Mouse (Mus musculus) midbrain, embryonic 15.5 days (tissue): ENCODE data around the gene Fbxo6. TPM values are rescaled to one million over a fixed set of nuclear protein-coding genes. Genes with fewer than 3 reads are reported as not detected.

Experiments
- ATAC-seq: fragments of 200-750 bp; cut with Nextera tagmentation; replicated peaks from 2 replicates; pipeline ENCODE4 v1.8.0; 2017; ENCODE audit warnings: moderate TSS enrichment
- H3K27ac ChIP-seq: fragments of 300-500 bp; sonication (generic); 2 replicates; pipeline ENCODE4 v1.5.1; 2015; ENCODE audit warnings: mild to moderate bottlenecking, inconsistent platforms
- H3K27me3 ChIP-seq: fragments of 300-500 bp; sonication (generic); replicated peaks from 2 replicates; pipeline ENCODE4 v1.6.1; 2015; ENCODE audit warnings: inconsistent platforms
- H3K36me3 ChIP-seq: fragments of 300-500 bp; sonication (generic); replicated peaks from 2 replicates; pipeline ENCODE4 v1.6.1; 2015; ENCODE audit warnings: inconsistent platforms
- H3K4me1 ChIP-seq: fragments of 300-500 bp; sonication (generic); 2 replicates; pipeline ENCODE4 v1.6.1; 2015; ENCODE audit warnings: inconsistent platforms
- H3K4me2 ChIP-seq: fragments of 300-500 bp; sonication (generic); 2 replicates; pipeline ENCODE4 v1.6.1; 2015; ENCODE audit warnings: inconsistent platforms, mild to moderate bottlenecking, moderate library complexity
- H3K4me3 ChIP-seq: fragments of 300-500 bp; sonication (generic); 2 replicates; pipeline ENCODE4 v1.5.1; 2015; ENCODE audit warnings: mild to moderate bottlenecking, inconsistent platforms
- H3K9ac ChIP-seq: fragments of 300-500 bp; sonication (generic); 2 replicates; pipeline ENCODE4 v1.6.1; 2015; ENCODE audit warnings: mild to moderate bottlenecking, inconsistent platforms
- H3K9me3 ChIP-seq: fragments of 300-500 bp; sonication (generic); 2 replicates; pipeline ENCODE4 v1.6.1; 2016; ENCODE audit warnings: inconsistent platforms
- WGBS: fragments of 180-500 bp; shearing (Covaris S2); methylation state at CpG from one replicate; pipeline ENCODE4 v1.1.7; 2015; ENCODE audit warnings: mixed read lengths; 5-methylcytosine and 5-hydroxymethylcytosine counted together
- microRNA-seq: library from miRNA; unstranded; fragments of <30 nt; microRNA quantifications from one replicate; pipeline ENCODE4, GENCODE M21; 2016
- polyA plus RNA-seq: library from polyadenylated mRNA; unstranded; fragments of >200 nt; fragmentation: Nextera tagmentation; extraction: Ambion mirVana; gene quantifications from 2 replicates; pipeline ENCODE4 v1.2.1, GENCODE M21; 2015

The Fbxo6 gene
- polyA plus RNA-seq, 1 experiment from 2014 or later, result 21.6 TPM

GRCm38 (mm10) chr4:148097936-148098335 is 54.0 kb downstream of the Fbxo6 start:
- no peak for ATAC-seq
- H3K4me2 ChIP-seq, result no peak overlapping the region
- no peaks in the 10 kb centered on the region for H3K9me3 ChIP-seq
- no peak overlapping the region for H3K9ac ChIP-seq
- no peaks in the 10 kb centered on the region for H3K27me3 ChIP-seq
- 88% methylated on average over 2 of the region's 2 CpGs for WGBS
- H3K4me3 ChIP-seq, result no peak overlapping the region
- no peaks in the 10 kb centered on the region for H3K36me3 ChIP-seq
- peaks cover 11% of the 10 kb centered on the region for H3K4me1 ChIP-seq
- H3K27ac ChIP-seq, result no peak overlapping the region

Small RNA genes within 50 kb of the gene (microRNA-seq; reads per million reads assigned to microRNA genes)
- not detected for gene Mir7022

Other genes with a start within 250 kb of the Fbxo6 start
- gene Mfn2, start 247.4 kb downstream of the Fbxo6 start, polyA plus RNA-seq, result 101 and 104 TPM in 2 replicates
- 20.2 and 22.7 TPM in 2 replicates for gene Plod1, start 215.4 kb downstream of the Fbxo6 start, polyA plus RNA-seq
- 12.8 and 16.5 TPM in 2 replicates for gene 2510039O18Rik, start 211.2 kb downstream of the Fbxo6 start, polyA plus RNA-seq
- not detected in 2 replicates for gene Nppb, start 166.4 kb downstream of the Fbxo6 start, polyA plus RNA-seq
- 3.6 and 6.4 TPM in 2 replicates for gene Nppa, start 151.4 kb downstream of the Fbxo6 start, polyA plus RNA-seq
- 36.2 and 38.0 TPM in 2 replicates for gene Clcn6, start 113.3 kb downstream of the Fbxo6 start, polyA plus RNA-seq
- 23.2 and 24.8 TPM in 2 replicates for gene Mthfr, start 113.1 kb downstream of the Fbxo6 start, polyA plus RNA-seq
- gene Agtrap, start 64.1 kb downstream of the Fbxo6 start, polyA plus RNA-seq, result 5.5 and 6.4 TPM in 2 replicates
- gene Mad2l2, start 21.8 kb downstream of the Fbxo6 start, polyA plus RNA-seq, result 99.2 and 112 TPM in 2 replicates
- 15.1 and 15.7 TPM in 2 replicates for gene Draxin, start 21.4 kb downstream of the Fbxo6 start, polyA plus RNA-seq
- 93.3 and 97.6 TPM in 2 replicates for gene Fbxo44, start 8.3 kb upstream of the Fbxo6 start, polyA plus RNA-seq
- 5.9 and 6.2 TPM in 2 replicates for gene Fbxo2, start 8.5 kb upstream of the Fbxo6 start, polyA plus RNA-seq
- 12.5 and 13.6 TPM in 2 replicates for gene Disp3, start 135.8 kb upstream of the Fbxo6 start, polyA plus RNA-seq